ENCODE assay signal across 22 mouse cellular contexts in the genomic region with DNA sequence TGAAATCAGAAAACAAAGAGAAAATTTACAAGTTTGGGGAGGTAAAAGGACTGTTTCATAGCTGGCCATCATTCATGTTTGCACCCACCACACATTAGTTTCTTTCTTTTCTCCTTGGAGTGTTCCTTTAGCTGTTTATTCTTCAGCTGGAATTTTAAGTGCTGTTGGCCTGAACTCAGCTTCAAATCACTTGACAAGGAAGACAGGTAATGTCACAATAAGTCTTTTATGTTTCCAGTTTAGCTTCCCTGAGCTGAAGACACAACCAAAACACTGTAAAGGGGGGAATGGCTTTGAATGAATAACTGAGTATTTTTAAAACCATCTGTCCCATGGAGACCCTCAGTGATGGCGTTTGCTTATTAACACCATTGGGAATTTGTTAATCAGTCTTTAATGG. TPM values are rescaled to one million over a fixed set of nuclear protein-coding genes. Genes with fewer than 3 reads are reported as not detected.
DNase-seq lines count a peak whose midpoint lies in the region; ATAC-seq and TF ChIP-seq lines count a peak whose summit lies in the region.
"Had no signal": no experiment of that assay in that cellular context is flagged by ENCODE, and none has a peak within 500 bp of the region (broad histone marks: within the 10 kb centered on the region; RNA-seq: fewer than 3 reads in every experiment).

No protein-coding gene starts in this region.

- ATAC-seq in forebrain, embryonic 14.5 days: no peak
- no peak for ATAC-seq in forebrain, embryonic 15.5 days (replicated peaks)
- ATAC-seq in forebrain, embryonic 16.5 days: peak; percentile 67; the same call in 1 of the 2 replicates
- no peak for ATAC-seq in forebrain, embryonic 13.5 days
- ATAC-seq in hindbrain, embryonic 16.5 days: no peak
- ATAC-seq: activated CD4-positive, CD25-positive, alpha-beta regulatory T cell, adult 4 months; CD4-positive, CD25-positive, alpha-beta regulatory T cell, adult 4 months; Patski had no signal

- H3K4me1 ChIP-seq in forebrain, embryonic 14.5 days (ENCODE audit: control insufficient read depth, insufficient read depth, low read length): no peaks in the 10 kb centered on the region
- H3K4me1 ChIP-seq in forebrain, embryonic 15.5 days: no peaks in the 10 kb centered on the region
- H3K4me1 ChIP-seq in forebrain, embryonic 16.5 days (replicated peaks; ENCODE audit: control insufficient read depth, insufficient read depth, low read length): no peaks in the 10 kb centered on the region
- no peaks in the 10 kb centered on the region for H3K4me1 ChIP-seq in forebrain, embryonic 13.5 days
- H3K4me1 ChIP-seq in hindbrain, embryonic 16.5 days (ENCODE audit: control insufficient read depth, insufficient read depth, low read depth, low read length): no peaks in the 10 kb centered on the region

- no peak overlapping the region for H3K4me2 ChIP-seq in forebrain, embryonic 14.5 days (ENCODE audit: low read length)
- no peak overlapping the region for H3K4me2 ChIP-seq in forebrain, embryonic 15.5 days (replicated peaks)
- H3K4me2 ChIP-seq in forebrain, embryonic 16.5 days (ENCODE audit: low read length): no peak overlapping the region
- H3K4me2 ChIP-seq in forebrain, embryonic 13.5 days: no peak overlapping the region
- no peak overlapping the region for H3K4me2 ChIP-seq in hindbrain, embryonic 16.5 days (ENCODE audit: low read length)

- H3K36me3 ChIP-seq in forebrain, embryonic 14.5 days (ENCODE audit: control insufficient read depth, insufficient read depth, low read length): no peaks in the 10 kb centered on the region
- no peaks in the 10 kb centered on the region for H3K36me3 ChIP-seq in forebrain, embryonic 15.5 days
- no peaks in the 10 kb centered on the region for H3K36me3 ChIP-seq in forebrain, embryonic 16.5 days (ENCODE audit: control insufficient read depth, insufficient read depth)
- H3K36me3 ChIP-seq in forebrain, embryonic 13.5 days (ENCODE audit: poor library complexity, severe bottlenecking): no peaks in the 10 kb centered on the region
- no peaks in the 10 kb centered on the region for H3K36me3 ChIP-seq in hindbrain, embryonic 16.5 days (ENCODE audit: control insufficient read depth, insufficient read depth, low read length)
- H3K36me3 ChIP-seq: G1E had no signal

- no peaks in the 10 kb centered on the region for H3K9me3 ChIP-seq in forebrain, embryonic 14.5 days (replicated peaks; ENCODE audit: control insufficient read depth, low read length)
- no peaks in the 10 kb centered on the region for H3K9me3 ChIP-seq in forebrain, embryonic 15.5 days
- H3K9me3 ChIP-seq in forebrain, embryonic 16.5 days (ENCODE audit: control insufficient read depth, low read length): no peaks in the 10 kb centered on the region
- H3K9me3 ChIP-seq in forebrain, embryonic 13.5 days (replicated peaks): no peaks in the 10 kb centered on the region
- H3K9me3 ChIP-seq in hindbrain, embryonic 16.5 days (ENCODE audit: control insufficient read depth, low read length): no peaks in the 10 kb centered on the region
- H3K9me3 ChIP-seq: G1E had no signal

- no peak overlapping the region for H3K27ac ChIP-seq in forebrain, embryonic 14.5 days (ENCODE audit: low read depth, low read length)
- no peak overlapping the region for H3K27ac ChIP-seq in forebrain, embryonic 15.5 days (replicated peaks)
- H3K27ac ChIP-seq in forebrain, embryonic 16.5 days (ENCODE audit: low read length): no peak overlapping the region
- H3K27ac ChIP-seq in forebrain, embryonic 13.5 days: no peak overlapping the region
- no peak overlapping the region for H3K27ac ChIP-seq in hindbrain, embryonic 16.5 days (ENCODE audit: low read depth, low read length)

- TF ChIP-seq POLR2A in brain, embryonic 14.5 days (IDR thresholded peaks at IDR 0.05; ENCODE audit: borderline replicate concordance, extremely low read depth, insufficient read depth, insufficient read length, poor library complexity, severe bottlenecking): no peak

- 50% methylated on average over 1 of the region's 1 CpGs for WGBS in forebrain, embryonic 14.5 days
- 34% methylated on average over 1 of the region's 1 CpGs for WGBS in forebrain, embryonic 15.5 days
- WGBS in forebrain, embryonic 16.5 days: 15% methylated on average over 1 of the region's 1 CpGs
- WGBS in forebrain, embryonic 13.5 days: 62% methylated on average over 1 of the region's 1 CpGs
- 82% methylated on average over 1 of the region's 1 CpGs for WGBS in hindbrain, embryonic 16.5 days

- TF ChIP-seq CTCF in brain, embryonic 14.5 days (IDR thresholded peaks at IDR 0.05; ENCODE audit: borderline replicate concordance, extremely low read depth, insufficient read depth, insufficient read length): no peak

- H3K27me3 ChIP-seq in forebrain, embryonic 14.5 days (replicated peaks; ENCODE audit: control insufficient read depth, insufficient read depth, low read length): no peaks in the 10 kb centered on the region
- no peaks in the 10 kb centered on the region for H3K27me3 ChIP-seq in forebrain, embryonic 15.5 days
- H3K27me3 ChIP-seq in forebrain, embryonic 16.5 days (replicated peaks; ENCODE audit: control insufficient read depth, insufficient read depth, low read length): no peaks in the 10 kb centered on the region
- H3K27me3 ChIP-seq in forebrain, embryonic 13.5 days: no peaks in the 10 kb centered on the region
- H3K27me3 ChIP-seq in hindbrain, embryonic 16.5 days (replicated peaks; ENCODE audit: control insufficient read depth, insufficient read depth, low read length): no peaks in the 10 kb centered on the region
- H3K27me3 ChIP-seq: CH12.LX, Patski had no signal

- peak; percentile 51 for DNase-seq in forebrain, embryonic 14.5 days (ENCODE audit: low spot score)
- peak; percentile 57 for DNase-seq in brain, embryonic 14.5 days (ENCODE audit: low read depth)
- DNase-seq: adrenal gland, adult 2 months; adrenal gland, adult 8-10 months; adrenal gland, postnatal 10 days; adrenal gland, postnatal 14 days; adrenal gland, postnatal 25 days; adrenal gland, postnatal 36 days; B cell, adult 2 months; cerebellum, adult 11 months; cerebellum, adult 11-12 months; cerebellum, adult 18-20 months; cerebellum, adult 2 months had no signal

- H3K4me3 ChIP-seq in forebrain, embryonic 14.5 days (ENCODE audit: low read depth, low read length): no peak overlapping the region
- no peak overlapping the region for H3K4me3 ChIP-seq in forebrain, embryonic 15.5 days
- no peak overlapping the region for H3K4me3 ChIP-seq in forebrain, embryonic 16.5 days (replicated peaks; ENCODE audit: low read length)
- no peak overlapping the region for H3K4me3 ChIP-seq in forebrain, embryonic 13.5 days
- H3K4me3 ChIP-seq in hindbrain, embryonic 16.5 days (ENCODE audit: low read length): no peak overlapping the region

- no peak overlapping the region for H3K9ac ChIP-seq in forebrain, embryonic 14.5 days (ENCODE audit: low read length)
- no peak overlapping the region for H3K9ac ChIP-seq in forebrain, embryonic 15.5 days (replicated peaks)
- H3K9ac ChIP-seq in forebrain, embryonic 16.5 days (replicated peaks; ENCODE audit: low read depth, low read length): no peak overlapping the region
- no peak overlapping the region for H3K9ac ChIP-seq in forebrain, embryonic 13.5 days
- no peak overlapping the region for H3K9ac ChIP-seq in hindbrain, embryonic 16.5 days (ENCODE audit: low read depth, low read length)

RNA-seq across cellular contexts. Expression of gene Slc6a15, which starts 58.2 kb away (rescaled TPM):
- 57.6 and 74.8 TPM in 2 replicates for polyA plus RNA-seq in forebrain, embryonic 14.5 days (2014; fragmentation: Nextera tagmentation; extraction: Ambion mirVana)
- polyA plus RNA-seq in forebrain, embryonic 15.5 days (2015; fragmentation: Nextera tagmentation; extraction: Ambion mirVana): 66.5 and 89.6 TPM in 2 replicates
- polyA plus RNA-seq in forebrain, embryonic 16.5 days (2015; fragmentation: Nextera tagmentation; extraction: Ambion mirVana): 90.8 and 102 TPM in 2 replicates
- polyA plus RNA-seq in forebrain, embryonic 13.5 days (2015; fragmentation: Nextera tagmentation; extraction: Ambion mirVana): 37.6 and 47.4 TPM in 2 replicates
- 34.4 and 48.0 TPM in 2 replicates for polyA plus RNA-seq in brain, embryonic 14.5 days (2012; rRNA removed)
- polyA plus RNA-seq in hindbrain, embryonic 16.5 days (2015; fragmentation: Nextera tagmentation; extraction: Ambion mirVana): 96.3 and 104 TPM in 2 replicates
- polyA plus RNA-seq: activated CD4-positive, CD25-positive, alpha-beta regulatory T cell, adult 4 months; CD4-positive, CD25-positive, alpha-beta regulatory T cell, adult 4 months; G1E; Patski had no signal
